Mouse (Mus musculus): ENCODE data around the gene Csrp1. TPM values are rescaled to one million over a fixed set of nuclear protein-coding genes. Genes with fewer than 3 reads are reported as not detected.

Gene Csrp1
- polyA plus RNA-seq, 1 experiment = 3,856 TPM

Other genes starting within 250 kb of the Csrp1 start
- gene Nav1, start 112.8 kb upstream of the Csrp1 start, polyA plus RNA-seq (2012; rRNA removed) = 25.0 and 40.9 TPM in 2 replicates
- 124 and 138 TPM in 2 replicates for gene Phlda3, start 46.1 kb downstream of the Csrp1 start, polyA plus RNA-seq (2012; rRNA removed)
- gene Tnni1, start 59.4 kb downstream of the Csrp1 start, polyA plus RNA-seq (2012; rRNA removed) = 1.1 and 1.2 TPM in 2 replicates
- 43.4 and 46.3 TPM in 2 replicates for gene Lad1, start 98.5 kb downstream of the Csrp1 start, polyA plus RNA-seq (2012; rRNA removed)
- gene Tnnt2, start 116.3 kb downstream of the Csrp1 start, polyA plus RNA-seq (2012; rRNA removed) = 274 and 426 TPM in 2 replicates
- gene Pkp1, start 199.1 kb downstream of the Csrp1 start, polyA plus RNA-seq (2012; rRNA removed) = 3.5 and 4.4 TPM in 2 replicates